Mouse (Mus musculus): ENCODE results near the gene Il9. TPM values are rescaled to one million over a fixed set of nuclear protein-coding genes. Genes with fewer than 3 reads are reported as not detected.

Gene Il9
- polyA plus RNA-seq (2017; shearing (Covaris generic)) = not detected

- no peak for ATAC-seq
Observed at GRCm38 (mm10) chr13:56482146-56482545, at the start of gene Il9. Gene Il9, minus strand, starts transcription at chr13:56482246.

DNA sequence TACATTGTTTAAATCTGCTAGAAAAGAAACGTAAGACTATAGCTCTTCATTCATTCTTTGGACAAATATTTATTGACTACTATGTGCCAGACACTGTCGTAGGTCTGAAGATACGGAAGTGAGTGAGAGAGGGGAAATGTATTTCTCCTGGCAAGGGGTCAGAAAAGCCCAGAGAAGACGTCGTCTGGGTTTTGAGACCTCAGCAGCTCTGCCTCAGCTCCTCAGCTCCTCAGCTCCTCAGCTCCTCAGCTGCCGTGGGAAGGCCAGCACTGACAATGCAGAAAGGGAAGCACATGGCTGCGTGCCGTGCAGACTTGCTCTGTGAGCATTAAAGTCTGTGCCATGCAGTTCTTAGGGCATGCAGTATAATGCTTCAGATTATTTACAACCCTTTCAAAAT lies 47.6 kb upstream of the Il9 start:
- no peak for ATAC-seq

GRCm38 (mm10) chr13:56529031-56529430 lies 47.0 kb upstream of the Il9 start:
- no peak for ATAC-seq

DNA sequence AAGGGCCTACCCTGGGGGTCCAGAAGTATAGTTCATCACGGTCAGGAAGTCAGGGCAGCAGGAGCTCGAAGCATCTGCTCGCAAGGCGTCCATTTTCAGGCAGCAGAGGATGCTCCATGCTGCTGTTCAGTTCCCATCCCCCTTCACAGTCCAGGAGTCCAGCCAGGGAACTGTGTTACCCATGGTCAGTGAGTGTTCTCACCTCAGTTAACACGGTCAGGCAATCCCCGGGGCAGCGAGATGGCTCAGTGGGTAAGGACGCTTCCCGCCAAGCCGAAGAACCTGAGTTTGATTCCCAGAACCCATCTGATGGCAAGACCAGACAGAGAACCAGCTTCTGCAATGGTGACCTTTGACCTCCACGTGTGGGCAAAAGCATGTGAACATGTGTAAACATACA lies 46.2 kb upstream of the Il9 start:
- no peak for ATAC-seq

- ATAC-seq = no peak
Observed at GRCm38 (mm10) chr13:56527846-56528245, 45.8 kb upstream of the Il9 start.

DNA sequence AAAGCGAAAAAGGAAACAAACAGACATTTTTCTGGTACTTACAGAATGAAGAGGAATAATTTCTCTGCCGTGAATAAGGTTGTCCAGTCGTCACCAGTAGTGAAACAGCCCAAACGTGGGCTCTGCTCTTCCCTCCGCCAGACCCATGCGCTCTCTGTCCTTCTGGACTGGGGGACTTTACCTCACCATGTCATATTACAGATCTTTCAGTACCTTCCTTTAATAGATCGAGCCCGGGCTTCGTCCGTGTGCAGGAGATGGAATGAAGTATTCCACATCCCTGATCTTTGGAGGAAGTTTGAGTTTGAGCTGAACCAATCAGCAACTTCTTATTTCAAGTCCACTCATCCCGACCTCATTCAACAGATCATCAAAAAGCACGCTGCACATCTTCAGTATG lies 44.8 kb upstream of the Il9 start:
- ATAC-seq = no peak

GRCm38 (mm10) chr13:56522821-56523167 lies 40.7 kb upstream of the Il9 start:
- ATAC-seq = no peak

DNA sequence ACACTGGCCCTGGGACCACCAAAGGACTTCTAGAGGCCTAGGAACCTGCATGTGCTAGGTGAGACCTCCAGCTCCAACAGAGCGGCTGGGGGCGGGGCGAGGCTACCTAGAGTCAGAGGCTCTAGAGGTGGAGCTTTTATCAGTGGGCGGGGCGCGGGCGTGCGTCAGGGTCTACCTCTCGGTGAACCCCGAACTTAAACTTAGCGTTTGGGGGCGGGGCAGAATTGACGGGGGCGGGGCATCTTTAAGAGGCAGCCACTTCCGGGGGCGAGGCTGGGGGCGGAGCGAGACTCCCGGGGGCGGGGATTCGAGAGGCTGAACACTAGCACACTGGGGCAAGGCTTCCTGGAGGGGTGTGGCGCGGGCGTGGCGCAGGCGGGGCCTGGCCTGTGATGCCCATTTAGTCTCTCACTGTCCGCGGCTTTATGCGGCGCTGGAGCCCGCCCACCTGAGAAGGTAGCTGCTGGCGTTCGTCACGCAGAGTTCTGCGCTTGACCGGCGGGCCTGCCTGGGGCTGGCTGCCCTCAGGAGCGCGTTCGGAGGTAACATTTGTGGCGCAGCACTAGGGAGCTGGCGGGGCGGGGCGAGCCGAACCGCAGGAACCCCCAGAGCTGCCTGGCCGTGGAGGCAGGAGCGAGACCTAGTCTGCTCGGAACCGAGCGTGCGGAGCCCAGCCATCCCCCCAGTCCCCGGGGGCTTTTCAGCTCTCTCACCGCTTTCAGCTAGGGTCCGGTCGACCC lies 40.2 kb upstream of the Il9 start, which contains the start of gene Fbxl21:
Gene Fbxl21, plus strand, starts transcription at position 392 of the 740 bp plus-strand sequence.
- peak; percentile 97 for ATAC-seq

GRCm38 (mm10) chr13:56516816-56517215 lies 34.8 kb upstream of the Il9 start:
- ATAC-seq = no peak

- ATAC-seq = no peak
Observed at GRCm38 (mm10) chr13:56516311-56516710, 34.3 kb upstream of the Il9 start.

DNA sequence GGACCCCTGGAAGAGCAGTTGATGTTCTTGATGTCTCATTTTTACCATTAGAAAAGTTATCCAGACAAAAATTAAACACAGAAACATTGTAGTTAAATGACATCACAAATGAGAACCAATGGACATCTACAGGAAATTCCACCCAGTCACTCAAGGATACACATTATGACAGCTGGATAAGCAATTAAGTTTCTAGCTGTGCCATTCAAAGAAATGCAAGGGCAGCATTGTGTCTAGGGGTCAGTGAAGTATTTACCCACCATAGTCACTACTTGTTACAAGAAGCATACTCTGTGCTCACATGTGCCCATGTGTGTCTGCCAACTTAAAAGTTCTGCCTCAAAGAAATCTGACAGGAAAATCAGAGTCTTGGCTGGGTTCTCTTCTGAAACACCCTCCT lies 31.5 kb upstream of the Il9 start:
- no peak for ATAC-seq

GRCm38 (mm10) chr13:56509796-56510195 lies 27.8 kb upstream of the Il9 start:
- no peak for ATAC-seq

- ATAC-seq = peak; percentile 89
Observed at GRCm38 (mm10) chr13:56506871-56507496, 24.9 kb upstream of the Il9 start.

- ATAC-seq = no peak
Observed at GRCm38 (mm10) chr13:56501866-56502420, 19.9 kb upstream of the Il9 start.

DNA sequence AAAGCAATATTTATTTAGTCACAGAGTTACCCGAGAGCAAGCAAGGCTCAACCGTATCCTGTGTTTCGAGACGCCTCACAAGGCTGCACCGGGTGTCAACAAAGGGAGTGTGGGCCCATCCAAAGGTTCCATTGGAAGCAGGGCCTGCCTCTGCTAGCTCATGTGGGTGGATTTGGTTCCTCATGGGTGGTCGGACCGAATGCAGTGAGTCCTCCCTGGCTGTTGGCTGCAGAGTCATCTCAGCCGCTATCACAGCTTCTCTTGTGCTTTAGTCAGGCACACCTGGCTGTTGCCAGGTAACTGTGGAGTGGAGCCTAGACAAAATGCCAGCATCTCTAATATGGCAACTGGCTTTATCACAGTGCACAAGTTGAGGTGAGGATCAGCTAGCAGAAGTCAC lies 18.6 kb upstream of the Il9 start:
- no peak for ATAC-seq

GRCm38 (mm10) chr13:56500132-56500531 lies 18.1 kb upstream of the Il9 start:
- no peak for ATAC-seq

DNA sequence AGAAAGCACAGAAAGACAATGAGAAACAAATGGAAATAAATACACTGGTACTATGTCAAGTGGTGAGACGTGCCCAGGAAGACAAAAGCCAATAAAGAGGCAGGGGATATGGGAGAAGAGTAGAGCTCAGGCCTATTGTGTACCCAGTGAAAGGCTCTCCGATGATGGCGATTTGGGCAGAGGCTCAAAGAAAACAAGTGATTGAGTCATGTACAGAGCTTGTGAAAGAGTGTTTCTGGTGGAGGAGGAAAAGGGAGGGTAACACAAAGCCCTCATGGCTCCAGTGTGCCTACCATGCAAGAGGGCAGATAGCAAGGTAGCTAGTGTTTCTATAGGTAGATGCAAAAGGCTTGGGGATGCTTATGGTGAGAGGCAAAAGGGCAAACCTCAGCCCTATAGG lies 12.4 kb upstream of the Il9 start:
- no peak for ATAC-seq

GRCm38 (mm10) chr13:56488012-56488411 lies 6.0 kb upstream of the Il9 start:
- ATAC-seq = no peak

DNA sequence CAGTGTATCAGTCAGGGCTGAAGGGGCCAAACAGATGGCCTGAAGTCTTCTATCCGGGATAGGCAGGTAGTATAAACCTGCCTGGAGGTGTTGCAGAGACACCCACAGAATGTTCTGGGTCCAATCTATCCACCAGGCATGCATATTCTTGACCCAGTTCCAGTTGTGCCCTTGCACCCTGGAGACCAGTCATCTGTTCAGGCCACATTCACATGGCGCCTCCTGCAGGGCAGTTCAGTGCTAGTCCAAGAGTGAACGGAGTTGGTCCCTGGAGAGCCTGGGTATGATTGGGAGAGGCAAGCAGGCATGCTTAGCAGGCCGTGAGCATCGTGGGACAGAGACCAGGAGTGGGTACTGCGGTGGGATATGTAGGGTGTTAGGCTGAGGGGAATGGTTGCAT lies 4.0 kb downstream of the Il9 start:
- no peak for ATAC-seq

- no peak for ATAC-seq
Observed at GRCm38 (mm10) chr13:56477271-56477670, 4.8 kb downstream of the Il9 start.

DNA sequence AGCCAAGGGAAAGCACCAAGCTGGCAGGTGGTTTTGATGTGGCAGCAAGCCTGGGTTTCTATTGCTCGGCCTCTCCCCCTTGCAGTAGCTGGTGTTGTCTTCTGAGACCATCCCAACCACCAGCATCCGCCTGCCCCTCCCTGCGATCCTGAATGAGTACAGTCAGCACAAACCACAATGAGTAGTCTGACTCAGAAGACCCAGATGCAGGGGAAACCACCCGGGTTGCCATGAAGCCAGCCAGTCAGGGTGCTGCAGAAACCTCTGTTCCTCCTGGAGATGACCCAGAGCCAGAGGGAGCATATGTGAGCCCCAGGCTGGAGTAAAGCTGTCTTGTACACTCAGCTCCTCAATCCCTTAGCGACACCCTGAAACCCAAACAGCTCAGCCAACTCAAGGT lies 5.3 kb downstream of the Il9 start:
- peak; percentile 94 for ATAC-seq

DNA sequence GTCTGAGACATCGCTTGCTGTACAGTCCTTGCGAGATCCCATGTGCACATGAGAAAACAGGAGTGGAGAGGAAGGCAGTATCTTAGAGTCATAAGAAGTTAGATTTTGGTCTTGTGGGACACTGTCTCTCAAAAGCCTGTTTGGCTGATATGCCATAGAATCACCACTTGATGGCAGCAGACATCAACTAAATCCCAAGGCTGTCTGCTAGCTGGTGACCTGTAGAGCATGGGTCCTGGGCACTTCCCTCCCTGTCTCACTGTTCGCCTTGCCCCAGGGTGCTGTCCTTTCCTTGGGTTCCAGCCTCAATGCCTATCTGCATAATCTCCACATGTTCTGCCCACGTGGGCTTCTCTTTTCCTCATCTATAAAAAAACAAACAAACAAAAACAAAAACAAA lies 6.7 kb downstream of the Il9 start:
- ATAC-seq = no peak

DNA sequence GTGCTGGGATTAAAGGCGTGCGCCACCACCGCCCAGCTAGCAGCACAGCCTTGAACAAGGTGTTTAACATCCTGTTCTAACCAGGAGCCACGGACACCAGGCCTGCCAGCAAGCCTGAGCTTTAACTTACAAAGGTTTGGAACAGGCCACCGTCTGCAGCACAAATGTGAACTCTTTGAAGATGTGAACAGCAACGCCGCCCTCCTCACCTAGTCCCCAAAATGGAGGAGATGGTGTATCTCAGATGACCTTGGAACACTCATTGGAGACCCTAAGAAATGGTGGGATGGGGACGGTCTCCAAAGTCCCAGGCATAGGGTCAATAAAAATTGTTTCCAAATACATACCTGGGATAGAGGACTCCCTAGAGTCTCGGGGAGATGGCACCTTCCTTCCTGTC lies 9.4 kb downstream of the Il9 start:
- no peak for ATAC-seq

- no peak for ATAC-seq
Observed at GRCm38 (mm10) chr13:56471951-56472350, 10.1 kb downstream of the Il9 start.

Data from activated CD4-positive, CD25-positive, alpha-beta regulatory T cell, adult 4 months (primary cell).